Mouse (Mus musculus): Measurements from ENCODE around the gene Cldn5.

DNA sequence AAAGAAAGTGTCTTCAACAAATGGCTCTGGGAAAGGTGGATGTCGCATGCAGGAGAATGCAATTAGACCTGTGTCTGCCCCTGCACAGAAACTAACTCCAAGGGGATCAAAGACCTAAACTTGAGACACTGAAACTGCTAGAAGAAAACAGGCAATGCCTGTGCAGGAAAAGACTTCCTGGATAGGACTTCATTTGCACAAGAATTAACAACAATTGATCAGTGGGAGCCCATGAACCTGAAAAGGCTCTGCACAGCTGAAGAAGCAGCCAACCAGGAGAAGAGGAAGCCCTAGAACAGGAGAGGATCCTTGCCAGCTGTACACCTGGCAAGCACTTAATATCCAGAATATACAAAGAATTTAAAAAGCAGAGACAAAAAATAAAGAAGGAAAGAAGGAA lies 7.1 kb upstream of the Cldn5 start:
- TF ChIP-seq POLR2A (IDR thresholded peaks at IDR 0.05; ENCODE audit: control insufficient read depth, extremely low read depth, insufficient read depth, low read length, poor library complexity) (no peak), CTCF (IDR thresholded peaks at IDR 0.05; ENCODE audit: borderline replicate concordance, control insufficient read depth, extremely low read depth, insufficient read depth, low read length, poor library complexity) (no peak)
